7 mouse cellular contexts compared by ENCODE assay signal in the genomic region with DNA sequence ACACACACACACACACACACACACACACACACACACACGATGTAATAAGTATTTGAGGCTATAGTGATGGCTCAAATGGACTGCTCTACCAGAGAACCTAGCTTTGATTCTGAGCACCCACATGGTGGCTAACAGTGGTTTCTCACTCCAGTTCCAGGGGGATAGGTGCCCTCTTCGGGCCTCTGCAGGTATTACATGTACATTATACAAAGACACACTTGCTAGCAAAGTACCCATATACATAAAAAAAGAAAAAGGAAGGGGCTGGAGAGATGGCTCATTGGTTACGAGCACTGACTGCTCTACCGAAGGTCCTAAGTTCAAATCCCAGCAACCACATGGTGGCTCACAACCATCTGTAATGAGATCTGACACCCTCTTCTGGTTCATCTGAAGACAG. TPM values are rescaled to one million over a fixed set of nuclear protein-coding genes. Genes with fewer than 3 reads are reported as not detected.
DNase-seq lines count a peak whose midpoint lies in the region; TF ChIP-seq lines count a peak whose summit lies in the region.

No protein-coding gene starts in this region.

- H3K4me3 ChIP-seq in left cerebral cortex, adult 2 months, result no peak overlapping the region
- no peak overlapping the region for H3K4me3 ChIP-seq in CH12.LX (replicated peaks in 1 of 3; ENCODE audit: low read depth in 2 of 3, low read length in 2 of 3, poor library complexity in 1 of 3)

- H3K79me2 ChIP-seq in CH12.LX (replicated peaks; ENCODE audit: control insufficient read depth, extremely low read depth, insufficient read depth, poor library complexity, severe bottlenecking), result peaks cover 12% of the 10 kb centered on the region

- in situ Hi-C loops in CH12.LX (cut with MboI; ENCODE audit: low pct_ligation_motif_present, low pct_unique_long_range_greater_than_20kb, low sequenced_read_pairs), result no loop called here

- TF ChIP-seq RAD21 in CH12.LX (IDR thresholded peaks at IDR 0.05; ENCODE audit: low read depth, low read length), result peak; percentile 36

- 0 out of 4 replicates have a peak, but pooled peaks cover 0 to 6% of the 10 kb centered on the region in 2 experiments for H3K4me1 ChIP-seq in CH12.LX (ENCODE audit: control insufficient read depth in 1 of 2, insufficient read depth in 2 of 2)

- DNase-seq in left cerebral cortex, adult 2 months (ENCODE audit: extremely low spot score in 1 of 2, low spot score in 2 of 2), result no peak
- no peak for DNase-seq in left cerebral cortex, postnatal 10 days (ENCODE audit: extremely low spot score in 1 of 2, low spot score in 2 of 2)
- DNase-seq in CH12.LX (ENCODE audit: extremely low read depth) (peak; percentile 42), WW6 (ENCODE audit: low read depth, low spot score) (peak; percentile 67)
- DNase-seq in naive thymus-derived CD4-positive, alpha-beta T cell, adult 2 months (ENCODE audit: low read depth), result peak; percentile 47
- no peak for DNase-seq in right cerebral cortex, postnatal 4 days
- no peak for DNase-seq in left cerebral cortex, adult 18-20 months (ENCODE audit: low spot score in 2 of 2)

- intact Hi-C loops in left cerebral cortex, adult 2 months (cut with DNase I), result no loop called here
- intact Hi-C loops in left cerebral cortex, postnatal 10 days (cut with DNase I), result no loop called here

- no peak for TF ChIP-seq EP300 in CH12.LX (IDR thresholded peaks at IDR 0.05; ENCODE audit: low read length)

- no peak overlapping the region for H3K9ac ChIP-seq in CH12.LX (ENCODE audit: insufficient read depth, low read depth)

- TF ChIP-seq POLR2A in CH12.LX (IDR thresholded peaks at IDR 0.05; ENCODE audit: low read depth, low read length), result no peak

- dilution Hi-C loops in CH12.LX (cut with MboI; ENCODE audit: extremely low pct_ligation_motif_present, extremely low pct_unique_long_range_greater_than_20kb, low sequenced_read_pairs), result no loop called here

- peaks cover 44 to 82% of the 10 kb centered on the region in 2 experiments for H3K36me3 ChIP-seq in CH12.LX (replicated peaks in 1 of 2; ENCODE audit: control insufficient read depth in 1 of 2, insufficient read depth in 1 of 2, low read length in 1 of 2)

- TF ChIP-seq CTCF in left cerebral cortex, adult 2 months (IDR thresholded peaks at IDR 0.05), result peak; percentile 30
- peak; percentile 15 to 49; a peak in 2 of 4 replicates for TF ChIP-seq CTCF in CH12.LX (conservative IDR thresholded peaks at IDR 0.05 in 1 of 2, IDR thresholded peaks at IDR 0.05 in 1 of 2; ENCODE audit: low read depth in 2 of 2, low read length in 2 of 2)

- no peaks in the 10 kb centered on the region for H3K27me3 ChIP-seq in CH12.LX (replicated peaks)

- H3K9me3 ChIP-seq in CH12.LX (replicated peaks; ENCODE audit: low read length), result no peaks in the 10 kb centered on the region

- no peak overlapping the region for H3K4me2 ChIP-seq in CH12.LX (ENCODE audit: insufficient read depth, low read depth, poor library complexity, severe bottlenecking)

- H3K27ac ChIP-seq in left cerebral cortex, adult 2 months, result no peak overlapping the region
- H3K27ac ChIP-seq in CH12.LX (ENCODE audit: insufficient read depth, low read depth), result no peak overlapping the region

TF ChIP-seq in CH12.LX, 34 proteins besides CTCF, POLR2A, EP300 and RAD21:
- TF ChIP-seq CHD2 (IDR thresholded peaks at IDR 0.05; ENCODE audit: low read length) (no peak), UBTF (IDR thresholded peaks at IDR 0.05; ENCODE audit: low read depth, low read length) (no peak)

RNA-seq across cellular contexts. Expression of gene Snapc3, which starts 11.3 kb away (rescaled TPM):
- total RNA-seq in left cerebral cortex, adult 2 months (2021), result 10 to 100 TPM; 40.9 to 44.5 TPM
- 10 to 100 TPM; 39.9 to 42.6 TPM for total RNA-seq in left cerebral cortex, postnatal 10 days (2021)
- total RNA-seq in CH12.LX (2012; rRNA removed) (18.2 and 18.6 TPM in 2 replicates), CH12.LX (2014; rRNA removed) (28.7 and 31.2 TPM in 2 replicates)
- polyA plus RNA-seq in CH12.LX (2012; ENCODE audit: insufficient read length, low read depth), result 18.2 and 18.8 TPM in 2 replicates
- total RNA-seq in left cerebral cortex, adult 18-20 months (2021), result 10 to 100 TPM; 37.6 to 38.5 TPM

RNA-seq across cellular contexts. Expression of gene Psip1, which starts 57.4 kb away (rescaled TPM):
- 100 to 1,000 TPM; 197 to 199 TPM for total RNA-seq in left cerebral cortex, adult 2 months (2021)
- 100 to 1,000 TPM; 218 to 224 TPM for total RNA-seq in left cerebral cortex, postnatal 10 days (2021)
- total RNA-seq in CH12.LX (2012; rRNA removed), result 61.7 and 67.5 TPM in 2 replicates
- total RNA-seq in CH12.LX (2014; rRNA removed), result 107 and 114 TPM in 2 replicates
- 143 and 157 TPM in 2 replicates for polyA plus RNA-seq in CH12.LX (2012; ENCODE audit: insufficient read length, low read depth)
- 100 to 1,000 TPM; 207 to 210 TPM for total RNA-seq in left cerebral cortex, adult 18-20 months (2021)

Comparison
In these comparisons a context has a peak if more than half of its experiments do, and no peak if none do; other contexts are left out.
1. DNase-seq: peak in CH12.LX (single experiment), WW6 (single experiment) and naive thymus-derived CD4-positive, alpha-beta T cell, adult 2 months (single experiment); none in left cerebral cortex, adult 2 months (0 of 2), left cerebral cortex, postnatal 10 days (0 of 2), right cerebral cortex, postnatal 4 days (single experiment) and left cerebral cortex, adult 18-20 months (0 of 2).